In the genomic region with DNA sequence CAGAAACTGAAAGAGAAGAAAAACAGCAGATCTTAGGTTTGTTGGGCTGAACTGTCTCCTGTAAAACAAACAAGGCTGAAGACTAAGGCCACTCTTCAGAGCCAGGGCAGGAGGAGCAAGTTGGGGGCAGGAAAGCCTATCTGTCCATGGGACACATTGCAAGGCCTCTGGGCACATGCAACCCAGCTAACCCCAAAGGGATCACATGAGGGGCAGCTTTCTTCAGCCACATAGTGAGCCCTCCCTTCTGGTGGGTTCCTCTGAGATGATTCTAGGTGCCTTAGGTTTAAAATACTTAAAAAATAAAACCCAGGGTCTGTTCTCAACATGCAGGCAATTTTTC, we compare ENCODE assay signal across 4 mouse cellular contexts.
DNase-seq lines count a peak whose midpoint lies in the region.
"Had no signal": no experiment of that assay in that cellular context is flagged by ENCODE, and none has a peak within 500 bp of the region (broad histone marks: within the 10 kb centered on the region; RNA-seq: fewer than 3 reads in every experiment).

No protein-coding gene starts in this region.

- DNase-seq in heart, adult 11 months = peak; percentile 67
- no peak for DNase-seq in heart, adult 9 months (ENCODE audit: low spot score in 2 of 2)
- DNase-seq: B cell, adult 2 months; cerebellum, adult 11 months had no signal
